Mouse (Mus musculus) midbrain, embryonic 13.5 days (tissue): ENCODE results near the gene Galt. TPM values are rescaled to one million over a fixed set of nuclear protein-coding genes. Genes with fewer than 3 reads are reported as not detected.

Source experiments
- ATAC-seq: fragments of 200-750 bp; cut with Nextera tagmentation; 2 replicates; pipeline ENCODE4 v1.8.0; 2017; ENCODE audit warnings: mild to moderate bottlenecking, moderate TSS enrichment, moderate library complexity
- H3K27ac ChIP-seq: fragments of 300-500 bp; sonication (generic); 2 replicates; pipeline ENCODE4 v1.5.1; 2015; ENCODE audit warnings: inconsistent platforms, mild to moderate bottlenecking, moderate library complexity
- H3K27me3 ChIP-seq: fragments of 300-500 bp; sonication (generic); 2 replicates; pipeline ENCODE4 v1.6.1; 2015; ENCODE audit warnings: mild to moderate bottlenecking, inconsistent platforms
- H3K36me3 ChIP-seq: fragments of 300-500 bp; sonication (generic); 2 replicates; pipeline ENCODE4 v1.6.1; 2015; ENCODE audit warnings: mild to moderate bottlenecking, inconsistent platforms
- H3K4me1 ChIP-seq: fragments of 300-500 bp; sonication (generic); replicated peaks from 2 replicates; pipeline ENCODE4 v1.6.1; 2015; ENCODE audit warnings: inconsistent platforms
- H3K4me2 ChIP-seq: fragments of 300-500 bp; sonication (generic); replicated peaks from 2 replicates; pipeline ENCODE4 v1.6.1; 2015; ENCODE audit warnings: moderate library complexity, mild to moderate bottlenecking, inconsistent platforms
- H3K4me3 ChIP-seq: fragments of 300-500 bp; sonication (generic); replicated peaks from 2 replicates; pipeline ENCODE4 v1.5.1; 2015; ENCODE audit warnings: mild to moderate bottlenecking, inconsistent platforms
- H3K9ac ChIP-seq: fragments of 300-500 bp; sonication (generic); replicated peaks from 2 replicates; pipeline ENCODE4 v1.6.1; 2015; ENCODE audit warnings: mild to moderate bottlenecking, inconsistent platforms
- H3K9me3 ChIP-seq: fragments of 300-500 bp; sonication (generic); 2 replicates; pipeline ENCODE4 v1.6.1; 2016; ENCODE audit warnings: mild to moderate bottlenecking, inconsistent platforms
- WGBS: fragments of 180-500 bp; shearing (Covaris S2); methylation state at CpG from one replicate; pipeline ENCODE4 v1.1.7; 2015; 5-methylcytosine and 5-hydroxymethylcytosine counted together
- polyA plus RNA-seq: library from polyadenylated mRNA; unstranded; fragments of >200 nt; fragmentation: Nextera tagmentation; extraction: Ambion mirVana; gene quantifications from 2 replicates; pipeline ENCODE4 v1.2.1, GENCODE M21; 2015

The Galt gene
- polyA plus RNA-seq, 1 experiment from 2014 or later, result 29.7 TPM

GRCm38 (mm10) chr4:41715596-41715995 is 39.4 kb upstream of the Galt start:
- Histone ChIP-seq H3K4me1 (peaks cover 38% of the 10 kb centered on the region), H3K4me2 (no peak overlapping the region), H3K9ac (no peak overlapping the region), H3K4me3 (no peak overlapping the region), H3K9me3 (no peaks in the 10 kb centered on the region), H3K27me3 (no peaks in the 10 kb centered on the region), H3K36me3 (peaks cover 63% of the 10 kb centered on the region), H3K27ac (no peak overlapping the region)
- ATAC-seq, result no peak
- 81% methylated on average over 5 of the region's 5 CpGs for WGBS

DNA sequence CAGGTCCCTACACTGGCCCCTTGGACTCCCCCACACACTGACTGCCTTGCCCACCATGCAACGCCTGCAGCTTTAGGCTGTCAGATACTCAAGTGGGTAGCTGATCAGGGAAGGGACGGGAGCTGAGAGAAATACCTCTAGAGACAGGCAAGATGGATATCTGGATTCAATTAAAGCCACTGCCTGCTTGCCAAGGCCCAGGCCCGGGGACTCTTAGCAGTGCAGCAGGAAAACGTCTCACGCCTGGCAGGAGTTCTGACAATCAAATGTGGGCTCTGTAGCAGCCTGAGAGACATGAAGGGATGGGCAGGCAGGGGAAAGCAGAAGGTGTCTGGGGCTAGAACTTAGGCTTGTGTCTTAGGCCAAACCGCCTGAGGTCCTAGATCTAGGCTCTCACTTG is 38.2 kb upstream of the Galt start:
- no peaks in the 10 kb centered on the region for H3K9me3 ChIP-seq
- peaks cover 59% of the 10 kb centered on the region for H3K36me3 ChIP-seq
- no peak for ATAC-seq
- H3K4me3 ChIP-seq, result no peak overlapping the region
- H3K9ac ChIP-seq, result no peak overlapping the region; the same call in 1 of the 2 replicates
- peaks cover 31% of the 10 kb centered on the region for H3K4me1 ChIP-seq
- H3K27me3 ChIP-seq, result no peaks in the 10 kb centered on the region
- H3K27ac ChIP-seq, result no peak overlapping the region
- WGBS, result 80% methylated on average over 6 of the region's 6 CpGs
- no peak overlapping the region for H3K4me2 ChIP-seq

GRCm38 (mm10) chr4:41722918-41723351 is 32.1 kb upstream of the Galt start, which contains the start of gene Dctn3:
Gene Dctn3, minus strand, starts transcription at chr4:41723170.
- Histone ChIP-seq H3K36me3 (peaks cover 28% of the 10 kb centered on the region), H3K27ac (peak within 1 kb of the TSS; percentile 49; the same call in 1 of the 2 replicates), H3K9me3 (no peaks in the 10 kb centered on the region), H3K4me1 (peaks cover 38% of the 10 kb centered on the region), H3K4me3 (peak within 1 kb of the TSS; percentile 88), H3K9ac (peak within 1 kb of the TSS; percentile 94), H3K27me3 (peaks cover 44% of the 10 kb centered on the region), H3K4me2 (peak within 1 kb of the TSS; percentile 84)
- peak; percentile 94 for ATAC-seq
- WGBS, result under 1% methylated on average over 27 of the region's 27 CpGs

DNA sequence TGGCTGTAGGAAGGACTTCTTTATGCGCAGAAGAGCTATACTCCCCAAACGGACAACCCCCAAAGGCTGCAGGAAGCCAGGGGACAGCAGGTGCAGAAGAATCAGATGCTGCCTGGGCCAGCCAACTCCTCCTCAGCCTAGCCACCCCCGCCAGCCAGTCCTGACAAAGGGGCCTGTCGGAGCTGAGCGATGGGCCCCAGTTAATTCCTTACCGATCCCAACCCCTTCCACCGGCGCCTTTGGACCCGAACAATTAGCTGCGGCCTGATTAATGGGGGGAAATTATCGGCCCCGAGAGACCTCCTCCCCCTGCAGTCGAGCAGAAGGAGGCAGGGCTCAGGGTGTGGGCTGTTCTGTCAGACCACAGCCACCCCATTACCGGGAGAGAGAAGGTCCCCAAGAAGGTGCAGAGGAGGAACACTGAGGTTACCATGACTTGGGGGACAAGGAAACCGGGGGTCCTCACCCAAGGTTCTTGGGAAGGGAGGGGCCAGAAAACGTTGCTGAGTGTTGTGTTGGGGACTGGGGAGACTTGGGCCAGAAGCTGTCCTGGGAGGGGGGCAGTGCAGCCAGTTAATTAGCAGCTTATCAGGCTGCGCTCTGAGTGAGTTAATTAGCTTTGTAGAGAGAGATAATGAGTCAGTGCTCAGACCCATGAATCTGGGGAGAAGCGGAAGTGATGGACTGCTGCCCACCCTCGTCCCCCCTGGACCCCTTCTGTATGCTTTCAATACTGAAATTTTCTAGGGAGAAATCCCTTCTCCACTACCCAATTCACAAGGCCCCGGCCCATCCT is 28.0 kb upstream of the Galt start:
- Histone ChIP-seq H3K4me2 (peak overlapping the region; percentile 32), H3K4me3 (0 out of 2 replicates have a peak overlapping the region, but pooled peaks have one; percentile 4), H3K9ac (peak overlapping the region; percentile 41; the same call in 1 of the 2 replicates)

DNA sequence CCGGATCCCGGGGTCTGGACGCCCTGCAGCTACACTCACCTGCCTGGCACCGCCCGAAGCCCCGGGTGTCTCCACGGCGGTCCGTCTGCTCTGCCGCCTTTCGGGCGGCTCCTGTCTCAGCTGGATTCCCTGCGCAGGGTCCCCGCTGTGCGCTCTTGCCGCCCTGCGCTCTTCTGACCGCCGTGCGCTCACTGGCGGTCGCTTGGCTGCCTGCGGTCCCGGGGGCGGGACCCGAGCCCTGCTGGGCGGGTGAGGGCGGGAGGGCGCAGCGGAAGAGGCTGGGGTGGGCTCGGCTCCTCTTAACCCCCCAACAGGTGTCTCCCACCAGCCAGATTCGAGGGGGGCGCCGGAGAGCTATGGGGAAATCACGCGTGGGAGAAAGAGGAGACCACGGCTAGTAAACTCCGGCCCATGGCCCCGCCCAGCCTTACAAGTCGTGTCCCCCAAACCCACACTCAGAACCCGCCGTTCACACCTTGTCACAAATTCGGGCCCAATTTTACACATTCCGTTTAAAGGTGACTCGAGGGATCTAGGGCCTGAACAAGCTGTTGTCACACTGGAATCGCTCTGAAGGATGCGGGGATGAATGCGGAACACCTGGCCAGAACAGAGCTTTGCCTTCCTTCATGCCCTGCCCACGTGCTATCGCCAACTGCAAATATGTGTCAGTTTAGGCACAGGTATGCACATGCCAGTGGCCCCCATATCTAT is 23.8 kb upstream of the Galt start, which contains the start of gene Arid3c:
Arid3c (minus strand) TSS at position 91 of the 714 bp plus-strand sequence.
- Histone ChIP-seq H3K4me3 (peak within 1 kb of the TSS; percentile 39), H3K27me3 (peaks cover 75% of the 10 kb centered on the region), H3K9me3 (no peaks in the 10 kb centered on the region), H3K27ac (no peak within 1 kb of the TSS), H3K4me2 (peak within 1 kb of the TSS; percentile 57), H3K9ac (peak within 1 kb of the TSS; percentile 55), H3K4me1 (peaks cover 23% of the 10 kb centered on the region), H3K36me3 (no peaks in the 10 kb centered on the region)
- peak; percentile 53; the same call in 1 of the 2 replicates for ATAC-seq
- WGBS, result 2% methylated on average over 50 of the region's 50 CpGs

More for the DNA sequence above, 28.0 kb upstream of the Galt start:
- Histone ChIP-seq H3K9me3 (no peaks in the 10 kb centered on the region), H3K27ac (peak overlapping the region; percentile 30; the same call in 1 of the 2 replicates), H3K4me1 (peaks cover 42% of the 10 kb centered on the region), H3K36me3 (no peaks in the 10 kb centered on the region), H3K27me3 (peaks cover 81% of the 10 kb centered on the region)
- WGBS, result 12% methylated on average over 20 of the region's 20 CpGs
- ATAC-seq, result no peak

GRCm38 (mm10) chr4:41737602-41738255 is 17.3 kb upstream of the Galt start:
- Histone ChIP-seq H3K27me3 (peaks cover 16% of the 10 kb centered on the region), H3K36me3 (peaks cover 13% of the 10 kb centered on the region; the same call in 1 of the 2 replicates), H3K9me3 (no peaks in the 10 kb centered on the region), H3K4me2 (no peak overlapping the region), H3K9ac (no peak overlapping the region), H3K4me3 (no peak overlapping the region), H3K27ac (no peak overlapping the region), H3K4me1 (peaks cover 21% of the 10 kb centered on the region)
- peak; percentile 35; the same call in 1 of the 2 replicates for ATAC-seq
- WGBS, result 46% methylated on average over 8 of the region's 8 CpGs

DNA sequence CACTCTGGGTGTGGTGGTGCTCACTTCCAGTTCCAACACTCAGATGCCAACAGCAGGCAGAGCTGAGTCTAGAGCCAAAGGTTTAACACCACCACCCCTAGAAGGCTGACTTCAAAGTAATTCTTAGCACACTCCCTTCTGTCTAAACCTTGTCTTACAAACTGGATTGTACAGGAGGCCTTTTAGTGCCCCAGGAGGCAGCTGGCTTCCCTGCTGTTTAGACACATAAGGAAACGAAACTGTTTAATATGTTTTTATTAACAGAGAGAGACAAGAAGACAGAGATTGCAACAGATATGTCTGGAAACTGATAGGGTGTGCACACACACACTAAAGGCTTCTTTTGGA is 16.8 kb upstream of the Galt start:
- WGBS, result 65% methylated on average over 1 of the region's 1 CpGs
- Histone ChIP-seq H3K4me2 (no peak overlapping the region), H3K9ac (no peak overlapping the region), H3K4me1 (peaks cover 21% of the 10 kb centered on the region), H3K9me3 (no peaks in the 10 kb centered on the region), H3K27me3 (peaks cover 10% of the 10 kb centered on the region; the same call in 1 of the 2 replicates), H3K27ac (no peak overlapping the region), H3K4me3 (no peak overlapping the region), H3K36me3 (peaks cover 13% of the 10 kb centered on the region; the same call in 1 of the 2 replicates)
- ATAC-seq, result no peak

GRCm38 (mm10) chr4:41739260-41739659 is 15.8 kb upstream of the Galt start:
- no peak for ATAC-seq
- no peak overlapping the region for H3K9ac ChIP-seq
- H3K4me2 ChIP-seq, result peak overlapping the region; percentile 83
- H3K27me3 ChIP-seq, result peaks cover 3% of the 10 kb centered on the region; the same call in 1 of the 2 replicates
- no peak overlapping the region for H3K27ac ChIP-seq
- H3K9me3 ChIP-seq, result no peaks in the 10 kb centered on the region
- 95% methylated on average over 13 of the region's 13 CpGs for WGBS
- H3K4me1 ChIP-seq, result peaks cover 21% of the 10 kb centered on the region
- H3K36me3 ChIP-seq, result peaks cover 13% of the 10 kb centered on the region; the same call in 1 of the 2 replicates
- H3K4me3 ChIP-seq, result no peak overlapping the region

DNA sequence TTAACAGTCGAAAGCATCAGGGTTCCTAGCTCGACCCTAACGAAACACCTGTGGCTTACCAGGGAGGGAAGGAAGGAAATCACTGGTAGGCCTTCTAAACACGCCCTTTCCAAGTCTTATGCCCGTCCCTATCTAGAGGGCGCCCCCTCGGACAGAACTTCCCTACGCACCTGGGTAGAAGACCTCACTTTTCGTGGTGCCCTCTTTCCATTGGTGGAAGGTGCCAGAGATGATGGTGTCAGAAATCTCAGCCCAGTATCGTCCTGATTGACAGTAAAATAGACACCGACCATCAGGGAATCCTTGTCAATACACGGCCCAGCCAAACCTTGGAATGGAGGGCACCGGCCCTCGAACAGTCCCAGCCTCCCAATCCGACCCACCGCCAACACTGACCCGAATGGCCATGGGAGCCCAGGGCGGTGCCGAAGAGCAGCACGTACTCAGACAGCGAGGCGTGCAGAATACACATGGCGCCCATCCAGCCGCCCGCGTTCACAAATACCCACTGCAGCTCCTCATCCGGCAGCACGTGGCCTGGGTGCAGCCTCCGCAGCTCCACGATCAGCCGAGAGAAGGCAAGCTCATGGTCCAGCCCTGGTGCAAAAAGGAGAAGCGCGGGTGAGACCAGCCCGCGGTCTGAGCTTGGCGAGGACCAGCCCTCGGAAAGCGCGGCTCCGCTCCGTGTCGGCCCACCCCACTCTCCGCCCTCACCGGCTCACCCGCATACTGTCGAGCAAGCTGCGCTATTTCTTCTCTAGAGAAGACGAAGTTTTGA is 14.5 kb upstream of the Galt start:
- Histone ChIP-seq H3K9me3 (no peaks in the 10 kb centered on the region), H3K27ac (peak overlapping the region; percentile 81), H3K4me3 (peak overlapping the region; percentile 64), H3K4me2 (peak overlapping the region; percentile 83), H3K4me1 (peaks cover 21% of the 10 kb centered on the region), H3K9ac (peak overlapping the region; percentile 79), H3K27me3 (peaks cover 3% of the 10 kb centered on the region; the same call in 1 of the 2 replicates), H3K36me3 (peaks cover 13% of the 10 kb centered on the region; the same call in 1 of the 2 replicates)
- 1% methylated on average over 48 of the region's 48 CpGs for WGBS
- ATAC-seq, result peak; percentile 89

- H3K36me3 ChIP-seq, result peaks cover 13% of the 10 kb centered on the region; the same call in 1 of the 2 replicates
- peak overlapping the region; percentile 64 for H3K4me3 ChIP-seq
- H3K4me2 ChIP-seq, result peak overlapping the region; percentile 83
- WGBS, result under 1% methylated on average over 27 of the region's 27 CpGs
- ATAC-seq, result peak; percentile 96
- peaks cover 3% of the 10 kb centered on the region; the same call in 1 of the 2 replicates for H3K27me3 ChIP-seq
- peak overlapping the region; percentile 79 for H3K9ac ChIP-seq
- H3K27ac ChIP-seq, result peak overlapping the region; percentile 81
- peaks cover 4% of the 10 kb centered on the region; the same call in 1 of the 2 replicates for H3K9me3 ChIP-seq
- H3K4me1 ChIP-seq, result peaks cover 21% of the 10 kb centered on the region
These were observed 13.9 kb upstream of the Galt start for GRCm38 (mm10) chr4:41741158-41741560.

- H3K36me3 ChIP-seq, result 0 out of 2 replicates have a peak, but pooled peaks cover 5% of the 10 kb centered on the region
- no peak overlapping the region for H3K4me2 ChIP-seq
- H3K27ac ChIP-seq, result no peak overlapping the region
- H3K9ac ChIP-seq, result no peak overlapping the region
- no peak overlapping the region for H3K4me3 ChIP-seq
- 72% methylated on average over 2 of the region's 2 CpGs for WGBS
- H3K4me1 ChIP-seq, result peaks cover 20% of the 10 kb centered on the region
- ATAC-seq, result no peak
- peaks cover 3% of the 10 kb centered on the region; the same call in 1 of the 2 replicates for H3K27me3 ChIP-seq
- H3K9me3 ChIP-seq, result peaks cover 15% of the 10 kb centered on the region
These were observed 10.9 kb upstream of the Galt start for GRCm38 (mm10) chr4:41744131-41744530.
